Mouse (Mus musculus) heart, adult 10 weeks (tissue): ENCODE data around the gene Myg1. TPM values are rescaled to one million over a fixed set of nuclear protein-coding genes. Genes with fewer than 3 reads are reported as not detected.

Experiments used
- polyA plus RNA-seq: library from polyadenylated mRNA; stranded (reverse); fragments of 350-450 nt; fragmentation: Illumina TruSeq; extraction: RNeasy Lipid Tissue Mini Kit (QIAGEN cat#74804); gene quantifications from one replicate; pipeline ENCODE4 v1.2.3, GENCODE M21; 2014; ENCODE audit warnings: low read depth, low replicate concordance

Myg1 gene
- polyA plus RNA-seq, result 24.5 TPM

DNA sequence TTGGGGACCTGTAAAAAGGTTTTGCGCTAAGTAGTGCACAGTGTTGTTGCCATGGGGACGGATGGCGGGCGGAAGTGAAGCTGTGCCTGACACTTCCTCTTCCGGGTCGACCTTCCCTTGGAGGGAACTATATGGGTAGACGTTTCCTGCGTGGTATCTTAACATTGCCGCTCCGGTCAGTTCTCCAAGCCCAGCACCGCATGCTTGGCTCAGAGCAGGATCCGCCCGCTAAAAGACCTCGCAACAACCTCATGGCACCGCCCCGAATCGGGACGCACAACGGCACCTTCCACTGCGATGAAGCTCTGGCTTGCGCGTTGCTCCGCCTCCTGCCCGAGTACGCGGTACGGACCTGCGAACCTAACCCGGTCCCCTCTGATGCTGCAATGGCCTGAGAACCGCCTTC, at the start of gene Myg1:
TSS of gene Myg1 (plus strand) at position 100 of the 406 bp plus-strand sequence.

GRCm38 (mm10) chr15:102295633-102296367, 35.7 kb upstream of the Myg1 start, which contains the start of gene Espl1:
TSS of gene Espl1 (plus strand) at chr15:102296266.

DNA sequence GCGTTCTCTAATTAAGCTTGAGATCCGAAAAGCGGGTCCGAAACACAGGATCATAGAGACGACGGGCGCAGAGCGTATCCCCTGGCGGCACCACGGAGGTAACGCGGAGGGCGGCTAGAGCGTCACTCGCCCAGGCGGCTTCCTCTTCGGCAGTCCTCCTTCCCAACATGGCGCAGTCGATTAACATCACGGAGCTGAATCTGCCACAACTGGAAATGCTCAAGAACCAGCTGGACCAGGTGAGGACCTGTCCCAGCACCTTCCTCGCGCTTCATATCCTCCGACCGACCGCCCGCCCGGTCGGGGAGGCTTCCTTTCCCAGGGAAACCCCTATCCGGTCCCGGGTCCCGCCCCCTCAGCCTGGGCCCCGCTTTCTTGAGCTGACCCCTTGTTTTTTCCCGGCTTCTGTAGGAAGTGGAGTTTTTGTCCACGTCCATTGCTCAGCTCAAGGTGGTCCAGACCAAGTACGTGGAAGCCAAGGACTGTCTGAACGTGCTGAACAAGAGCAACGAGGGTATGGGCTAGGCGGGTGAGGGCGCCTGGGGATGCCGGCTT, 5.4 kb upstream of the Myg1 start, which contains the start of gene Pfdn5:
TSS of gene Pfdn5 (plus strand) at position 95 of the 555 bp plus-strand sequence.

DNA sequence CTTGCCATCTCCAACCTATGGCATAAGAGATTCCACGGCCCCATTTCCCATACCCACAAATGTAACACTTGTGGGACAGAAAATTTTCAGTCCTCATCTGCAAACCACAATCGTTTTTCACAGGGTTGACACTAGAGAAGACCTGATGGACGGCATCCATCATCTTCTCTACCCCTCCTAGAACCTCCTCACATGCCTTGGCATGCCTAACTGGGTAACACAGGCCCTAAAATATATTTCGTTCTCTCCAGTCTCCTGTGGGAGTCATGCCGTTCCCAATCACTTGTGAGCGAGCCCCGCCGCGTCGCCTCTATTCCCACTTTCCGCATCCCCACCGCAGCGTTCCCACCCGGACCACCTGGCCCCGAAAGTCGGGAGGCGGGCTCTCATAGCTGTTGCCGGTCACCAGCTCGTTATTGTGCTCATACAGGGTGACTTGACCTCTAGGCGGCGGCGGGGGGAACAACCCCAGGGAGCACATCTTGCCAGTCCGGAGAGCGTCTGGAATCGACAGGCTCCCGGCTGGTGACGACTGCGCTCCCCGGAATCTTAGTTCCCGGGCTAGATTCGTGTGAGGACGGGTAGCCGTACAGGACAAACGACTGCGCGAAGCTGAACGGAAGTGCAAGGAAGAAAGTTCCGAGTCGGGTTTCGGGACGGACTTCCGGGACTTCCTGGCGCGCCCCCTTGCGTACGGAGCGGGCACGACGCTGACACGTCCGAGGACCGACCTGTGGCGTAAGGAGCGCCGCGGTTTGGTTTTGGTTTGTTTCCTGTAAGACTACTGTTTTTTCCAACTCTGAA, 18.8 kb downstream of the Myg1 start, which contains the start of gene Aaas:
TSS of gene Aaas (minus strand) at position 634 of the 804 bp plus-strand sequence.

GRCm38 (mm10) chr15:102366733-102367344, 35.3 kb downstream of the Myg1 start, which contains the start of gene Sp7:
TSS of gene Sp7 (minus strand) at chr15:102367182.

Other genes starting within 250 kb of the Myg1 start
- 177 TPM for gene Tns2, start 231.3 kb upstream of the Myg1 start, polyA plus RNA-seq
- gene Spryd3, start 195.5 kb upstream of the Myg1 start, polyA plus RNA-seq, result 17.0 TPM
- 46.2 TPM for gene Igfbp6, start 187.3 kb upstream of the Myg1 start, polyA plus RNA-seq
- gene Soat2, start 181.2 kb upstream of the Myg1 start, polyA plus RNA-seq, result not detected
- gene Zfp740, start 128.5 kb upstream of the Myg1 start, polyA plus RNA-seq, result 39.0 TPM
- gene Csad, start 127.0 kb upstream of the Myg1 start, polyA plus RNA-seq, result 25.3 TPM
- 1.5 TPM for gene Itgb7, start 99.8 kb upstream of the Myg1 start, polyA plus RNA-seq
- 15.4 TPM for gene Rarg, start 74.2 kb upstream of the Myg1 start, polyA plus RNA-seq
- not detected for gene Gm9918, start 61.1 kb upstream of the Myg1 start, polyA plus RNA-seq
- 19.2 TPM for gene Mfsd5, start 52.3 kb upstream of the Myg1 start, polyA plus RNA-seq
- gene Espl1, start 35.4 kb upstream of the Myg1 start, polyA plus RNA-seq, result 3.6 TPM
- gene Pfdn5, start 5.6 kb upstream of the Myg1 start, polyA plus RNA-seq, result 278 TPM
- gene Aaas, start 19.1 kb downstream of the Myg1 start, polyA plus RNA-seq, result 12.0 TPM
- not detected for gene Sp7, start 35.5 kb downstream of the Myg1 start, polyA plus RNA-seq
- gene Sp1, start 74.4 kb downstream of the Myg1 start, polyA plus RNA-seq, result 15.9 TPM
- not detected for gene Amhr2, start 113.7 kb downstream of the Myg1 start, polyA plus RNA-seq
- gene Prr13, start 127.3 kb downstream of the Myg1 start, polyA plus RNA-seq, result 44.3 TPM
- 506 TPM for gene Pcbp2, start 138.8 kb downstream of the Myg1 start, polyA plus RNA-seq
- not detected for gene Gm10337, start 172.0 kb downstream of the Myg1 start, polyA plus RNA-seq
- gene Map3k12, start 185.4 kb downstream of the Myg1 start, polyA plus RNA-seq, result 3.5 TPM
- 56.6 TPM for gene Tarbp2, start 186.5 kb downstream of the Myg1 start, polyA plus RNA-seq
- 4.1 TPM for gene Npff, start 193.2 kb downstream of the Myg1 start, polyA plus RNA-seq